Mouse (Mus musculus) stomach, embryonic 14.5 days (tissue): ENCODE measurements around the gene Rbmxl2. TPM values are rescaled to one million over a fixed set of nuclear protein-coding genes. Genes with fewer than 3 reads are reported as not detected.

ENCODE experiments used
- ATAC-seq: fragments of 200-750 bp; cut with Nextera tagmentation; 2 replicates; pipeline ENCODE4 v1.8.0; 2017; ENCODE audit warnings: low read depth, moderate TSS enrichment; ENCODE audit not compliant: insufficient number of reproducible peaks, insufficient read depth, low FRiP score
- H3K27ac ChIP-seq: fragments of 300-500 bp; sonication (generic); 2 replicates; pipeline ENCODE4 v1.5.1; 2014; ENCODE audit warnings: mild to moderate bottlenecking, low read length, moderate library complexity, mixed read lengths
- H3K27me3 ChIP-seq: fragments of 300-500 bp; sonication (generic); 2 replicates; pipeline ENCODE4 v1.6.1; 2014; ENCODE audit warnings: low read length, control low read depth, mixed read lengths; ENCODE audit not compliant: control insufficient read depth, insufficient read depth
- H3K36me3 ChIP-seq: fragments of 300-500 bp; sonication (generic); 2 replicates; pipeline ENCODE4 v1.6.1; 2014; ENCODE audit warnings: mild to moderate bottlenecking, control low read depth, low read length, moderate library complexity, mixed read lengths; ENCODE audit not compliant: control insufficient read depth, insufficient read depth
- H3K4me1 ChIP-seq: fragments of 300-500 bp; sonication (generic); 2 replicates; pipeline ENCODE4 v1.6.1; 2014; ENCODE audit warnings: low read length, control low read depth, mixed read lengths; ENCODE audit not compliant: control insufficient read depth, insufficient read depth
- H3K4me2 ChIP-seq: fragments of 300-500 bp; sonication (generic); replicated peaks from 2 replicates; pipeline ENCODE4 v1.6.1; 2014; ENCODE audit warnings: low read depth, low read length, control low read depth
- H3K4me3 ChIP-seq: fragments of 300-500 bp; sonication (generic); 2 replicates; pipeline ENCODE4 v1.5.1; 2014; ENCODE audit warnings: low read depth, low read length, control low read depth
- H3K9ac ChIP-seq: fragments of 300-500 bp; sonication (generic); replicated peaks from 2 replicates; pipeline ENCODE4 v1.6.1; 2014; ENCODE audit warnings: low read depth, mild to moderate bottlenecking, control low read depth, low read length, moderate library complexity, mixed read lengths
- H3K9me3 ChIP-seq: fragments of 300-500 bp; sonication (generic); 2 replicates; pipeline ENCODE4 v1.6.1; 2016; ENCODE audit warnings: low read depth, low read length, control low read depth; ENCODE audit not compliant: control insufficient read depth
- WGBS: fragments of 180-500 bp; shearing (Covaris S2); extraction: QIAGEN DNeasy Blood & Tissue Kit; methylation state at CpG from one replicate; pipeline ENCODE4 v1.1.7; 2014; 5-methylcytosine and 5-hydroxymethylcytosine counted together
- polyA plus RNA-seq: library from polyadenylated mRNA; unstranded; fragments of >200 nt; fragmentation: Nextera tagmentation; extraction: Ambion mirVana; gene quantifications from 2 replicates; pipeline ENCODE4 v1.2.1, GENCODE M21; 2014

Rbmxl2 gene
- polyA plus RNA-seq = not detected in 2 replicates

DNA sequence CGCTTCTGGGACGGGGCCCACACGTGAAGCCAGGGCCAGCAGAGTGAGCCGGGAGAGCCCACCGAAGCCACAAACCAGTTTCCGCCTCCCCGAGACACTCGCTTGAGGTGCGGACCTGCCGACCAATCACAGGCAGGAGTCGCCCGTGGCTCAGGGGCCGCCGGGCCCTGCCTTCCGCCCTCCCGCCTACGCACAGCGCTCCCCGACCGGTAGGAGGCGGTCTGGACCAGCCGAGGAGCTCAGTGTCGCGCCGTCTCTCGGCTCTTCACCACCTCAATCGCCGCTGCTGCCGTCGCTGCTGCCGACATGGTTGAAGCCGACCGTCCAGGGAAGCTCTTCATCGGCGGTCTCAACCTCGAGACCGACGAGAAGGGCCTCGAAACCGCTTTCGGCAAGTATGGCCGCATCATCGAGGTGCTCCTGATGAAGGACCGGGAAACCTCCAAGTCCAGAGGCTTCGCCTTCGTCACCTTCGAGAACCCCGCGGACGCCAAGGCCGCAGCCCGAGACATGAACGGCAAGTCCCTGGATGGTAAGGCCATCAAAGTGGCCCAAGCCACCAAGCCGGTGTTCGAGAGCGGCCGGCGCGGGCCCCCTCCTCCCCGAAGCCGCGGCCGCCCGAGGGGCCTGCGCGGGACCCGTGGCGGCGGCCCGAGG lies at the start of gene Rbmxl2:
Gene Rbmxl2, plus strand, starts transcription at position 242 of the 657 bp plus-strand sequence.
- Histone ChIP-seq H3K27me3 (peaks cover 28% of the 10 kb centered on the region), H3K4me3 (peak within 1 kb of the TSS; percentile 18; the same call in 1 of the 2 replicates), H3K9me3 (peaks cover 15% of the 10 kb centered on the region), H3K4me1 (no peaks in the 10 kb centered on the region), H3K27ac (no peak within 1 kb of the TSS), H3K36me3 (no peaks in the 10 kb centered on the region), H3K4me2 (peak within 1 kb of the TSS; percentile 10; the same call in 1 of the 2 replicates), H3K9ac (no peak within 1 kb of the TSS)
- WGBS = 34% methylated on average over 70 of the region's 70 CpGs
- no peak for ATAC-seq

GRCm38 (mm10) chr7:107166690-107167089 lies 42.6 kb upstream of the Rbmxl2 start, which contains the start of gene Nlrp14:
TSS of gene Nlrp14 (plus strand) at chr7:107166990.
- Histone ChIP-seq H3K27me3 (no peaks in the 10 kb centered on the region), H3K9me3 (no peaks in the 10 kb centered on the region), H3K4me2 (no peak within 1 kb of the TSS), H3K36me3 (no peaks in the 10 kb centered on the region), H3K27ac (no peak within 1 kb of the TSS), H3K4me1 (no peaks in the 10 kb centered on the region), H3K9ac (no peak within 1 kb of the TSS), H3K4me3 (no peak within 1 kb of the TSS)
- WGBS = 73% methylated on average over 10 of the region's 10 CpGs
- no peak for ATAC-seq

DNA sequence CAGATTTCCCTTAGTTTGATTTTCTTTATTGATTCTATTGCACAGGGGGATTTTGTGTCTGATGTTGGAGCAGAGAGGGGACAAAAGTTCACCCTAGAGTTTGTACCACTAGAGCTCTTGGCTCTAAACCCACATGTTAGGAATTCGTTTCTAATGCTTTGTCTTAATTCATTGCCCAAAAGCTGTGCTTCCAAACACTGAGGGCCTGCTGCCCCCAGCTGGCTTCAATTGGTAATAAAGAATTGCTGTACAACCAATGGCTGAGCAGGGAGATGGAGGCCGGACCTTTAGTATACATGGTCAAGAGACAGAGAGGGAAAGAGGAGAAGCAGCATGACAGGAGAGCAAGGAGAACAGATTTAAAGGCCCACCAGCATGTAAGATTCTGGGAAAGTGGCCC lies 28.8 kb upstream of the Rbmxl2 start:
- Histone ChIP-seq H3K27me3 (no peaks in the 10 kb centered on the region), H3K4me3 (no peak overlapping the region), H3K9ac (no peak overlapping the region), H3K36me3 (no peaks in the 10 kb centered on the region), H3K27ac (no peak overlapping the region), H3K9me3 (no peaks in the 10 kb centered on the region), H3K4me2 (no peak overlapping the region), H3K4me1 (no peaks in the 10 kb centered on the region)
- WGBS = 44% methylated on average over 2 of the region's 2 CpGs
- ATAC-seq = no peak

GRCm38 (mm10) chr7:107201817-107202216 lies 7.4 kb upstream of the Rbmxl2 start:
- no peaks in the 10 kb centered on the region for H3K4me1 ChIP-seq
- no peak overlapping the region for H3K4me3 ChIP-seq
- WGBS = 26% methylated on average over 3 of the region's 3 CpGs
- no peak overlapping the region for H3K9ac ChIP-seq
- no peak for ATAC-seq
- no peak overlapping the region for H3K4me2 ChIP-seq
- H3K27me3 ChIP-seq = no peaks in the 10 kb centered on the region
- H3K36me3 ChIP-seq = no peaks in the 10 kb centered on the region
- no peaks in the 10 kb centered on the region for H3K9me3 ChIP-seq
- no peak overlapping the region for H3K27ac ChIP-seq

DNA sequence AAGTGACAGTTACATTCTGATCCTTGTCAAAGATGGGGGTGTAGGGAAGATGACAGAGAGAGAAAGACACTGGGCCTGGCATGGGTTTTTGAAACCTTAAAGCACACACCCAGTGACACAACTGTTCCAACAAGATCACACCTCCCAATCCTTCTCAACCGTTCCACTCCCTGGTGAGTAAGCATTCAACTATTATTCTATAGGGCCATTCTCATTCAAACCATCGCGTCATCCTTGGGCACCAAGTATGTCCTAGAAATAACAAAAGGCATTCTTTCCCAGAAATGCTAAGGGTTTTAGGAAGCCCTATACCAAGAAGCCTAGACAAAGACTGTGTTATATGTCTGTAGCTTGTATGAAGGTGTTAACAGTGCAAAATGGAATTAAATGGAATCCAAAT lies 1.4 kb upstream of the Rbmxl2 start:
- Histone ChIP-seq H3K27me3 (peaks cover 26% of the 10 kb centered on the region), H3K4me2 (no peak overlapping the region), H3K36me3 (no peaks in the 10 kb centered on the region), H3K9me3 (peaks cover 15% of the 10 kb centered on the region), H3K9ac (no peak overlapping the region), H3K4me1 (no peaks in the 10 kb centered on the region), H3K4me3 (no peak overlapping the region), H3K27ac (no peak overlapping the region)
- WGBS = 84% methylated on average over 3 of the region's 3 CpGs
- ATAC-seq = no peak

GRCm38 (mm10) chr7:107210126-107210576 lies 906 bp downstream of the Rbmxl2 start:
- H3K4me3 ChIP-seq = peak overlapping the region; percentile 18; the same call in 1 of the 2 replicates
- H3K27ac ChIP-seq = no peak overlapping the region
- 0 out of 2 replicates have a peak, but pooled peaks have one; percentile 23 for ATAC-seq
- H3K9ac ChIP-seq = no peak overlapping the region
- 24% methylated on average over 77 of the region's 77 CpGs for WGBS
- peaks cover 28% of the 10 kb centered on the region for H3K27me3 ChIP-seq
- no peaks in the 10 kb centered on the region for H3K36me3 ChIP-seq
- H3K4me2 ChIP-seq = peak overlapping the region; percentile 10; the same call in 1 of the 2 replicates
- H3K9me3 ChIP-seq = peaks cover 15% of the 10 kb centered on the region
- H3K4me1 ChIP-seq = no peaks in the 10 kb centered on the region

DNA sequence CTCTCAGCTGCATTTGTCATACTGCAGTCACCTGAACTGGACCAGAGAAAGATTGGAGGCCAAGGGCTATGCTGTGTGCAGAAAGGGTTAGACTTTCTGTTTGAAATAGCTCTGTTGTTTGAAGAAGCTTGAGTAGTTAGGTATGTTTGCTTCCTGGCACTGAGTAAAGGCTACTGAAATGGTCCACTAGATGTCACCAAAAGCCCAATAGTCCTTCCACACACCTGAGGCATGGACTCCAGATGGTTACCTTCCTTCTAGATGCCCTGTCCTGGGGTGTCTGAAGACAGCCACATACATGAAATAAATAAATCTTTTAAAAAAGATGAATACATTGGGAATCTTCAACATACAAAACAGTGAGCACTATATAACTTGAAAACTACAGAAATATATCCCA lies 6.5 kb downstream of the Rbmxl2 start:
- H3K9ac ChIP-seq = no peak overlapping the region
- no peak overlapping the region for H3K4me2 ChIP-seq
- H3K4me3 ChIP-seq = no peak overlapping the region
- H3K36me3 ChIP-seq = no peaks in the 10 kb centered on the region
- ATAC-seq = no peak
- H3K9me3 ChIP-seq = no peaks in the 10 kb centered on the region
- peaks cover 13% of the 10 kb centered on the region for H3K27me3 ChIP-seq
- no peaks in the 10 kb centered on the region for H3K4me1 ChIP-seq
- H3K27ac ChIP-seq = no peak overlapping the region

DNA sequence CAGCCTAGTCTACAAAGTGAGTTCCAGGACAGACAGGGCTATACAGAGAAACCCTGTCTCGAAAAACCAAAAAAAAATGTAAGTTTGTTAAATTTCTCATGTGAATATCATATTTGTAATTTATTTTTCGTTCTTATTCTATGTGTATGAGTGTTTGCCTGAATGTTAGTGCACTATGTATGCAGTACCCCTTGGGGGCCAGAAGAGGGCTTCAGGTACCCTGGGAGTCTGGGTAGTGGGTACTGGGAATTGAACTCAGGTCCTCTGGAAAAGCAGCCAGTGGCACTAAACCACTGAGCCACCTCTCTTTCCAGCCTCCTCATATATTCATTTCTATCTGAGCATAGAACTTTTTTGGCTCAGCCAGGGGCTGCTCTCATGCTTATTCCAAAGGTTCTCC lies 7.6 kb downstream of the Rbmxl2 start:
- Histone ChIP-seq H3K4me1 (no peaks in the 10 kb centered on the region), H3K27ac (no peak overlapping the region), H3K9me3 (no peaks in the 10 kb centered on the region), H3K4me2 (no peak overlapping the region), H3K9ac (no peak overlapping the region), H3K36me3 (no peaks in the 10 kb centered on the region), H3K27me3 (peaks cover 3% of the 10 kb centered on the region; the same call in 1 of the 2 replicates), H3K4me3 (no peak overlapping the region)
- WGBS = 81% methylated on average over 2 of the region's 2 CpGs
- ATAC-seq = no peak

DNA sequence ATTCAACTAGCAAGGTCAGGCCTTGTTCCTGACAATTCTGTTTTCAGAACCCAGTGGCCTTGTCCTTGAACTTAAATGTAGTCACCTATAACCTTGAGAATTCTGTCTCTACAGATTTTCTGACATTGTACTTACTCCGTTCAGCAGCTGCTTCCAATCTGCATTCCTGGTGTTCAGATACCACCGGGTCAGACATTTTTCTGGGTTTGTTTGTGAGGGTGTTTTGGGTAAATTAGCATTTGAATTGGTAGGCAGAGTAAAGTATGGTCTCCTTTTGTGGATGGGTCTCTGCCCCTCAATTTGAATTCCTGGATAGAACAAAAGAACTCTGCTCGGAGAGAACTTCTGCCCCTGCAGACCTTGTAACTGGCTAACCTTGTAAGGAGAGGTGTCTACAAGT lies 27.6 kb downstream of the Rbmxl2 start:
- H3K9ac ChIP-seq = no peak overlapping the region
- no peaks in the 10 kb centered on the region for H3K36me3 ChIP-seq
- no peak overlapping the region for H3K4me3 ChIP-seq
- no peak overlapping the region for H3K27ac ChIP-seq
- H3K4me2 ChIP-seq = no peak overlapping the region
- WGBS = 52% methylated on average over 3 of the region's 3 CpGs
- H3K27me3 ChIP-seq = no peaks in the 10 kb centered on the region
- no peaks in the 10 kb centered on the region for H3K4me1 ChIP-seq
- no peaks in the 10 kb centered on the region for H3K9me3 ChIP-seq
- ATAC-seq = no peak
